Mouse (Mus musculus): Measurements from ENCODE around the gene Snapin. TPM values are rescaled to one million over a fixed set of nuclear protein-coding genes. Genes with fewer than 3 reads are reported as not detected.

Snapin gene
- polyA plus RNA-seq (2016; fragmentation: Nextera tagmentation; extraction: Ambion mirVana): 60.9 and 69.1 TPM in 2 replicates

- Histone ChIP-seq H3K27me3 (ENCODE audit: insufficient read depth, poor library complexity, severe bottlenecking) (no peaks in the 10 kb centered on the region), H3K4me3 (peak within 1 kb of the TSS; percentile 83), H3K36me3 (peaks cover 58% of the 10 kb centered on the region), H3K27ac (peak within 1 kb of the TSS; percentile 95), H3K4me1 (replicated peaks) (peaks cover 8% of the 10 kb centered on the region), H3K9me3 (no peaks in the 10 kb centered on the region)
- WGBS: under 1% methylated on average over 37 of the region's 37 CpGs
- DNase-seq (ENCODE audit: low spot score): peak; percentile 96
Observed at GRCm38 (mm10) chr3:90490696-90491256, at the start of gene Snapin. Gene Snapin, minus strand, starts transcription at chr3:90491033.

- 74% methylated on average over 5 of the region's 5 CpGs for WGBS
- Histone ChIP-seq H3K36me3 (no peaks in the 10 kb centered on the region), H3K27me3 (ENCODE audit: insufficient read depth, poor library complexity, severe bottlenecking) (peaks cover 3% of the 10 kb centered on the region), H3K27ac (no peak overlapping the region), H3K9me3 (no peaks in the 10 kb centered on the region), H3K4me3 (no peak overlapping the region), H3K4me1 (replicated peaks) (peaks cover 32% of the 10 kb centered on the region)
- no peak for DNase-seq (ENCODE audit: low spot score)
Observed at GRCm38 (mm10) chr3:90537905-90538296, 47.1 kb upstream of the Snapin start.

GRCm38 (mm10) chr3:90537141-90537904, 46.5 kb upstream of the Snapin start, which contains the start of gene S100a16:
Gene S100a16, plus strand, starts transcription at chr3:90537254.
- Histone ChIP-seq H3K36me3 (no peaks in the 10 kb centered on the region), H3K4me3 (no peak within 1 kb of the TSS), H3K27me3 (ENCODE audit: insufficient read depth, poor library complexity, severe bottlenecking) (peaks cover 3% of the 10 kb centered on the region), H3K4me1 (replicated peaks) (peaks cover 26% of the 10 kb centered on the region), H3K9me3 (no peaks in the 10 kb centered on the region), H3K27ac (no peak within 1 kb of the TSS)
- no peak for DNase-seq (ENCODE audit: low spot score)
- WGBS: 41% methylated on average over 10 of the region's 10 CpGs

GRCm38 (mm10) chr3:90535446-90535845, 44.6 kb upstream of the Snapin start:
- Histone ChIP-seq H3K36me3 (no peaks in the 10 kb centered on the region), H3K27ac (no peak overlapping the region), H3K27me3 (ENCODE audit: insufficient read depth, poor library complexity, severe bottlenecking) (peaks cover 3% of the 10 kb centered on the region), H3K4me3 (no peak overlapping the region), H3K9me3 (no peaks in the 10 kb centered on the region), H3K4me1 (replicated peaks) (peaks cover 7% of the 10 kb centered on the region)
- WGBS: 78% methylated on average over 1 of the region's 1 CpGs
- no peak for DNase-seq (ENCODE audit: low spot score)

GRCm38 (mm10) chr3:90531713-90532112, 40.9 kb upstream of the Snapin start:
- 70% methylated on average over 5 of the region's 5 CpGs for whole genome bisulfite sequencing
- DNase-seq (ENCODE audit: low spot score): no peak
- Histone ChIP-seq H3K27ac (no peak overlapping the region), H3K4me3 (no peak overlapping the region), H3K9me3 (no peaks in the 10 kb centered on the region), H3K36me3 (no peaks in the 10 kb centered on the region), H3K4me1 (replicated peaks) (no peaks in the 10 kb centered on the region), H3K27me3 (ENCODE audit: insufficient read depth, poor library complexity, severe bottlenecking) (peaks cover 1% of the 10 kb centered on the region; the same call in 1 of the 2 replicates)

GRCm38 (mm10) chr3:90527291-90527873, 36.5 kb upstream of the Snapin start:
- Histone ChIP-seq H3K9me3 (no peaks in the 10 kb centered on the region), H3K27ac (no peak overlapping the region), H3K4me1 (replicated peaks) (no peaks in the 10 kb centered on the region), H3K27me3 (ENCODE audit: insufficient read depth, poor library complexity, severe bottlenecking) (peaks cover 5% of the 10 kb centered on the region; the same call in 1 of the 2 replicates), H3K4me3 (no peak overlapping the region), H3K36me3 (no peaks in the 10 kb centered on the region)
- 84% methylated on average over 7 of the region's 7 CpGs for WGBS
- no peak for DNase-seq (ENCODE audit: low spot score)

- 83% methylated on average over 5 of the region's 5 CpGs for WGBS
- H3K4me1 ChIP-seq (replicated peaks): no peaks in the 10 kb centered on the region
- no peak within 1 kb of the TSS for H3K4me3 ChIP-seq
Observed at GRCm38 (mm10) chr3:90526580-90526979, 35.7 kb upstream of the Snapin start, which contains the start of gene S100a14. Gene S100a14, plus strand, starts transcription at chr3:90526856.

GRCm38 (mm10) chr3:90526076-90526475, 35.2 kb upstream of the Snapin start:
- Histone ChIP-seq H3K36me3 (no peaks in the 10 kb centered on the region), H3K9me3 (no peaks in the 10 kb centered on the region), H3K4me1 (replicated peaks) (no peaks in the 10 kb centered on the region), H3K27me3 (ENCODE audit: insufficient read depth, poor library complexity, severe bottlenecking) (peaks cover 5% of the 10 kb centered on the region; the same call in 1 of the 2 replicates), H3K4me3 (no peak overlapping the region), H3K27ac (no peak overlapping the region)
- 77% methylated on average over 2 of the region's 2 CpGs for WGBS
- no peak for DNase-seq (ENCODE audit: low spot score)

More at GRCm38 (mm10) chr3:90526580-90526979, 35.7 kb upstream of the Snapin start, which contains the start of gene S100a14:
- H3K36me3 ChIP-seq: no peaks in the 10 kb centered on the region
- no peak within 1 kb of the TSS for H3K27ac ChIP-seq
- H3K27me3 ChIP-seq (ENCODE audit: insufficient read depth, poor library complexity, severe bottlenecking): peaks cover 5% of the 10 kb centered on the region; the same call in 1 of the 2 replicates
- no peak for DNase-seq (ENCODE audit: low spot score)
- no peaks in the 10 kb centered on the region for H3K9me3 ChIP-seq

GRCm38 (mm10) chr3:90525421-90525820, 34.6 kb upstream of the Snapin start:
- Histone ChIP-seq H3K36me3 (no peaks in the 10 kb centered on the region), H3K9me3 (no peaks in the 10 kb centered on the region), H3K27ac (no peak overlapping the region), H3K4me1 (replicated peaks) (no peaks in the 10 kb centered on the region), H3K4me3 (no peak overlapping the region), H3K27me3 (ENCODE audit: insufficient read depth, poor library complexity, severe bottlenecking) (peaks cover 5% of the 10 kb centered on the region; the same call in 1 of the 2 replicates)
- no peak for DNase-seq (ENCODE audit: low spot score)
- WGBS: 61% methylated on average over 4 of the region's 4 CpGs

- WGBS: 85% methylated on average over 4 of the region's 4 CpGs
- no peak for DNase-seq (ENCODE audit: low spot score)
- H3K36me3 ChIP-seq: no peaks in the 10 kb centered on the region
- peaks cover 34% of the 10 kb centered on the region for H3K27me3 ChIP-seq (ENCODE audit: insufficient read depth, poor library complexity, severe bottlenecking)
- no peak overlapping the region for H3K4me3 ChIP-seq
- H3K9me3 ChIP-seq: no peaks in the 10 kb centered on the region
- peaks cover 18% of the 10 kb centered on the region for H3K4me1 ChIP-seq (replicated peaks)
- no peak overlapping the region for H3K27ac ChIP-seq
Observed at GRCm38 (mm10) chr3:90517711-90518110, 26.9 kb upstream of the Snapin start.

- no peak for DNase-seq (ENCODE audit: low spot score)
- Histone ChIP-seq H3K36me3 (no peaks in the 10 kb centered on the region), H3K27ac (no peak overlapping the region), H3K27me3 (ENCODE audit: insufficient read depth, poor library complexity, severe bottlenecking) (peaks cover 52% of the 10 kb centered on the region), H3K9me3 (no peaks in the 10 kb centered on the region), H3K4me1 (replicated peaks) (peaks cover 18% of the 10 kb centered on the region), H3K4me3 (no peak overlapping the region; the same call in 1 of the 2 replicates)
- WGBS: 83% methylated on average over 4 of the region's 4 CpGs
Observed at GRCm38 (mm10) chr3:90515789-90516188, 25.0 kb upstream of the Snapin start.

- H3K27me3 ChIP-seq (ENCODE audit: insufficient read depth, poor library complexity, severe bottlenecking): peaks cover 52% of the 10 kb centered on the region
- H3K9me3 ChIP-seq: no peaks in the 10 kb centered on the region
- peak overlapping the region; percentile 53 for H3K4me3 ChIP-seq
- no peaks in the 10 kb centered on the region for H3K36me3 ChIP-seq
- peak overlapping the region; percentile 62; the same call in 1 of the 2 replicates for H3K27ac ChIP-seq
- peaks cover 18% of the 10 kb centered on the region for H3K4me1 ChIP-seq (replicated peaks)
- no peak for DNase-seq (ENCODE audit: low spot score)
- 43% methylated on average over 1 of the region's 1 CpGs for WGBS
Observed at GRCm38 (mm10) chr3:90515242-90515641, 24.4 kb upstream of the Snapin start.

- Histone ChIP-seq H3K4me1 (replicated peaks) (peaks cover 19% of the 10 kb centered on the region), H3K4me3 (peak overlapping the region; percentile 53), H3K9me3 (no peaks in the 10 kb centered on the region), H3K27ac (peak overlapping the region; percentile 62), H3K36me3 (no peaks in the 10 kb centered on the region), H3K27me3 (ENCODE audit: insufficient read depth, poor library complexity, severe bottlenecking) (peaks cover 52% of the 10 kb centered on the region)
- DNase-seq (ENCODE audit: low spot score): peak; percentile 64
- 1% methylated on average over 10 of the region's 10 CpGs for WGBS
Observed at GRCm38 (mm10) chr3:90514691-90515090, 23.9 kb upstream of the Snapin start.
